Mouse (Mus musculus) lung, postnatal 0 days (tissue): ENCODE measurements at regions not wholly inside any gene's neighbourhood (a gene's known extent, or its start where the extent isn't known, plus 50 kb on each side); places are given as distances from the start of the nearest gene placed in this dataset.

Experiments
- CTCF ChIP-seq: IDR thresholded peaks from 2 replicates; pipeline ENCODE4 v1.5.1; 2016; ENCODE audit warnings: antibody characterized with exemption, mild to moderate bottlenecking
- EP300 ChIP-seq: IDR thresholded peaks from 2 replicates; pipeline ENCODE4 v1.6.1; 2016; ENCODE audit warnings: antibody characterized with exemption, mild to moderate bottlenecking, control low read depth

GRCm38 (mm10) chr2:138939367-138939766 is 554.3 kb upstream of the Sptlc3 start:
- no peak for TF ChIP-seq CTCF
- TF ChIP-seq EP300, result no peak
